ENCODE assay signal across 29 mouse cellular contexts in genomic region chr8:86006485-86006884, GRCm38 (mm10).
DNase-seq lines count a peak whose midpoint lies in the region; ATAC-seq and TF ChIP-seq lines count a peak whose summit lies in the region.
"Had no signal": no experiment of that assay in that cellular context is flagged by ENCODE, and none has a peak within 500 bp of the region (broad histone marks: within the 10 kb centered on the region; RNA-seq: fewer than 3 reads in every experiment).

No protein-coding gene starts in this region.

- no peak overlapping the region for H3K4me2 ChIP-seq in kidney, embryonic 15.5 days
- H3K4me2 ChIP-seq in myocyte (ENCODE audit: low read depth): no peak overlapping the region
- H3K4me2 ChIP-seq: embryonic facial prominence, embryonic 13.5 days; forebrain, embryonic 13.5 days; heart, embryonic 13.5 days; hindbrain, embryonic 14.5 days had no signal

- H3K9me3 ChIP-seq in kidney, embryonic 15.5 days (replicated peaks): no peaks in the 10 kb centered on the region
- H3K9me3 ChIP-seq: embryonic facial prominence, embryonic 10.5 days; embryonic facial prominence, embryonic 13.5 days; forebrain, embryonic 13.5 days; heart, embryonic 10.5 days had no signal

- H3K4me3 ChIP-seq in kidney, embryonic 15.5 days (replicated peaks): no peak overlapping the region
- no peak overlapping the region for H3K4me3 ChIP-seq in myocyte
- H3K4me3 ChIP-seq: embryonic facial prominence, embryonic 10.5 days; embryonic facial prominence, embryonic 13.5 days; erythroblast, embryonic 14.5 days; forebrain, embryonic 13.5 days; heart, adult 2 months; heart, embryonic 10.5 days; heart, embryonic 13.5 days had no signal

- H3ac ChIP-seq in myocyte (ENCODE audit: control insufficient read depth, insufficient read length): no peak overlapping the region

- H3K27ac ChIP-seq in kidney, embryonic 15.5 days: no peak overlapping the region
- H3K27ac ChIP-seq: embryonic facial prominence, embryonic 10.5 days; embryonic facial prominence, embryonic 13.5 days; forebrain, embryonic 13.5 days; heart, adult 2 months; heart, embryonic 10.5 days; heart, embryonic 13.5 days; hindbrain, embryonic 14.5 days; hindbrain, postnatal 0 days had no signal

- H3K9ac ChIP-seq in kidney, embryonic 15.5 days: no peak overlapping the region
- H3K9ac ChIP-seq: embryonic facial prominence, embryonic 13.5 days; forebrain, embryonic 13.5 days; heart, embryonic 13.5 days; hindbrain, embryonic 14.5 days had no signal

- H3K4me1 ChIP-seq in kidney, embryonic 15.5 days: peaks cover 4% of the 10 kb centered on the region; the same call in 1 of the 2 replicates
- H3K4me1 ChIP-seq: embryonic facial prominence, embryonic 10.5 days; embryonic facial prominence, embryonic 13.5 days; forebrain, embryonic 13.5 days; heart, embryonic 10.5 days; heart, embryonic 13.5 days had no signal

- no peaks in the 10 kb centered on the region for H3K27me3 ChIP-seq in kidney, embryonic 15.5 days
- H3K27me3 ChIP-seq in myocyte (ENCODE audit: control insufficient read depth, insufficient read depth, insufficient read length): no peaks in the 10 kb centered on the region
- H3K27me3 ChIP-seq: CH12.LX; embryonic facial prominence, embryonic 13.5 days; forebrain, embryonic 13.5 days; heart, embryonic 13.5 days had no signal

- H3K79me2 ChIP-seq in myocyte (ENCODE audit: control insufficient read depth, insufficient read depth): no peaks in the 10 kb centered on the region

- DNase-seq in kidney, adult 9 months: peak; percentile 1
- peak; percentile 65 for DNase-seq in 3T3-L1 (ENCODE audit: low read depth, low spot score)
- peak; percentile 69 for DNase-seq in 416B (ENCODE audit: low read depth)
- DNase-seq in right cerebral cortex, postnatal 10 days (ENCODE audit: low spot score in 2 of 2): no peak
- DNase-seq: adrenal gland, adult 8-10 months; adrenal gland, postnatal 25 days; B cell, adult 2 months; cerebellum, adult 11-12 months; cerebellum, adult 8-10 months; cerebellum, postnatal 14 days; embryo, embryonic 11 days; gastrocnemius, postnatal 10 days; heart, adult 2 months; heart, postnatal 14 days; heart, postnatal 4 days had no signal

- H3K36me3 ChIP-seq in kidney, embryonic 15.5 days: no peaks in the 10 kb centered on the region
- no peaks in the 10 kb centered on the region for H3K36me3 ChIP-seq in myocyte (ENCODE audit: control insufficient read depth, insufficient read depth)
- H3K36me3 ChIP-seq: embryonic facial prominence, embryonic 10.5 days; embryonic facial prominence, embryonic 13.5 days; heart, embryonic 10.5 days; heart, embryonic 13.5 days had no signal

- TF ChIP-seq POLR2A in myocyte (IDR thresholded peaks at IDR 0.05; ENCODE audit: insufficient read length, low read depth): no peak

- no peak for ATAC-seq in kidney, embryonic 15.5 days (replicated peaks; ENCODE audit: low FRiP score)
- ATAC-seq: activated CD4-positive, CD25-positive, alpha-beta regulatory T cell, adult 4 months; forebrain, embryonic 13.5 days; forebrain, embryonic 16.5 days; hindbrain, postnatal 0 days; inflammation-experienced regulatory T-cells, adult 6 months had no signal

TF ChIP-seq in myocyte, 11 proteins besides CTCF, POLR2A, EP300 and RAD21:
- no peak for TF ChIP-seq POLR2AphosphoS2 (IDR thresholded peaks at IDR 0.05; ENCODE audit: insufficient read length, low read depth)
- no peak for TF ChIP-seq TCF3 (IDR thresholded peaks at IDR 0.05; ENCODE audit: insufficient read length, low read depth)
- TF ChIP-seq REST (IDR thresholded peaks at IDR 0.05; ENCODE audit: insufficient read depth, insufficient read length): no peak
- no peak for TF ChIP-seq E2F4 (IDR thresholded peaks at IDR 0.05; ENCODE audit: insufficient read depth)
- TF ChIP-seq CEBPB (IDR thresholded peaks at IDR 0.05; ENCODE audit: insufficient read depth, poor library complexity, severe bottlenecking): peak; percentile 60; the same call in 1 of the 2 replicates
- TF ChIP-seq TCF12 (IDR thresholded peaks at IDR 0.05; ENCODE audit: insufficient read depth, poor library complexity, severe bottlenecking): no peak
- no peak for TF ChIP-seq MYOG (IDR thresholded peaks at IDR 0.05; ENCODE audit: control insufficient read depth in 1 of 3, insufficient read depth in 1 of 3, insufficient read length in 2 of 3, low read depth in 2 of 3)
- no peak for TF ChIP-seq MAX (IDR thresholded peaks at IDR 0.05; ENCODE audit: low read depth)

Comparison
In these comparisons a context has a peak if more than half of its experiments do, and no peak if none do; other contexts are left out.
1. DNase-seq: peak in kidney, adult 9 months (single experiment), 3T3-L1 (single experiment) and 416B (single experiment); none in right cerebral cortex, postnatal 10 days (0 of 2).